Mouse (Mus musculus) forebrain, embryonic 10.5 days (tissue): ENCODE results near the gene Chil1. TPM values are rescaled to one million over a fixed set of nuclear protein-coding genes. Genes with fewer than 3 reads are reported as not detected.
A peak's percentile ranks its signal among the peaks of the same experiment; 100 is the strongest.

Experiments used
- DNase-seq: peaks from one replicate; pipeline ENCODE4 v3.0.0-alpha.2; 2017; ENCODE audit warnings: low spot score; ENCODE audit errors: extremely low spot score
- H3K27ac ChIP-seq: fragments of 300-500 bp; sonication (generic); 2 replicates; pipeline ENCODE4 v1.5.1; 2016; ENCODE audit warnings: mild to moderate bottlenecking
- H3K27me3 ChIP-seq: fragments of 300-500 bp; sonication (generic); 2 replicates; pipeline ENCODE4 v1.6.1; 2016; ENCODE audit warnings: mild to moderate bottlenecking; ENCODE audit not compliant: poor library complexity, severe bottlenecking
- H3K36me3 ChIP-seq: fragments of 300-500 bp; sonication (generic); replicated peaks from 2 replicates; pipeline ENCODE4 v1.6.1; 2016; ENCODE audit warnings: mild to moderate bottlenecking, moderate library complexity
- H3K4me1 ChIP-seq: fragments of 300-500 bp; sonication (generic); 2 replicates; pipeline ENCODE4 v1.6.1; 2016
- H3K4me3 ChIP-seq: fragments of 300-500 bp; sonication (generic); 2 replicates; pipeline ENCODE4 v1.5.1; 2016; ENCODE audit warnings: mild to moderate bottlenecking, moderate library complexity
- H3K9me3 ChIP-seq: fragments of 300-500 bp; sonication (generic); 2 replicates; pipeline ENCODE4 v1.6.1; 2016; ENCODE audit warnings: mild to moderate bottlenecking, moderate library complexity
- WGBS: fragments of 180-500 bp; shearing (Covaris S2); methylation state at CpG from one replicate; pipeline ENCODE4 v1.1.7; 2016; 5-methylcytosine and 5-hydroxymethylcytosine counted together
- polyA plus RNA-seq: library from polyadenylated mRNA; unstranded; fragments of >200 nt; fragmentation: Nextera tagmentation; extraction: Ambion mirVana; gene quantifications from 2 replicates; pipeline ENCODE4 v1.2.1, GENCODE M21; 2016

Gene Chil1
- polyA plus RNA-seq, 1 experiment from 2014 or later: not detected

DNA sequence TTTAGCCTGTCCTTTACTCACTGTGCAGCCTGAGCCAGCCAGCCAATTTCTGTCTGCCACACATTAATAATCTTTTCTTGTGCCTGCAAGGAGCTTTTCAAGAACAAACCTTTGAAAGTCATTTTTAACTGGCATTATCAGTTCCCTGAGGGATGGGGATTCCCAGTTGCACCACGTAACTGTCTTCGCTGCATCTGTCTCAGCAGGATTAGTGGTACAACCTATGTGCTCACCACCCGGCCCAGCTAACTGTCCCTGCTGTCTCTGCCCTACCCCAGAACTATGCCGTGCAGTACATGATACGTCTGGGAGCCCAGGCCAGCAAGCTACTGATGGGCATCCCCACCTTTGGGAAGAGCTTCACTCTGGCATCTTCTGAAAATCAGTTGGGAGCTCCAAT lies 6.2 kb downstream of the Chil1 start:
- Histone ChIP-seq H3K4me1 (peaks cover 16% of the 10 kb centered on the region), H3K9me3 (no peaks in the 10 kb centered on the region), H3K36me3 (no peaks in the 10 kb centered on the region), H3K4me3 (no peak overlapping the region), H3K27ac (no peak overlapping the region), H3K27me3 (peaks cover 24% of the 10 kb centered on the region)
- 85% methylated on average over 5 of the region's 5 CpGs for WGBS
- DNase-seq: no peak

DNA sequence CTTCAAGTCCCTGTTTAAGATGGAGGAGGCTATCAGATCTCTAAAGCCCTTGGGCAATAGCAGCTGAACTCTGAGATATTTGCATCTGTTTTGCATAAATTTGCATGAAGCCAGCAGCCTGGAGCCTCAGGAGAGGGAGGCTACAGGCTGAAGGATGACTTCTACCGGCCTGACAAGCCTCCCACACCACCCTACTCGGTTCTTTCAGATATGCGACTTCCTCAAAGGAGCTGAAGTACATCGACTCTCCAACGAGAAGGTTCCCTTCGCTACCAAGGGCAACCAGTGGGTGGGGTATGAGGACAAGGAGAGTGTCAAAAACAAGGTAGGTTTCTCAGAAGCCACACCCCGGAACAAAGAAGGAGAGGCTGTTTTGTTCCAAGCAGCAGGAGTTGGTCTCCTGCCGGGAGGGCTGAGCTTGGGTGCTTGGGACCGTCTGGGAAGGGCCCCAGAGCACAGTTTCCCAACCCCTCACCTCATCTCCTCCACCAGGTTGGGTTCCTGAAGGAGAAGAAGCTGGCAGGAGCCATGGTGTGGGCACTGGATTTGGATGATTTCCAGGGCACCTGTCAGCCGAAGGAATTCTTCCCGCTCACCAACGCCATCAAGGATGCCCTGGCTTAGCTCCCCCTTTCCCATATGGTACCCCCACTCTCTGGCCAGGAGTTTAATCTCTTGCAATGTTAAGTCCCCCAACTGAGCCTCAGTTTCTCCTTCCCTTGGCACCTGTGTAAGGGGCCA lies 7.2 kb downstream of the Chil1 start:
- no peaks in the 10 kb centered on the region for H3K36me3 ChIP-seq
- peaks cover 24% of the 10 kb centered on the region for H3K27me3 ChIP-seq
- H3K9me3 ChIP-seq: no peaks in the 10 kb centered on the region
- no peak overlapping the region for H3K4me3 ChIP-seq
- no peak for DNase-seq
- H3K27ac ChIP-seq: no peak overlapping the region
- WGBS: 27% methylated on average over 12 of the region's 12 CpGs
- peaks cover 25% of the 10 kb centered on the region for H3K4me1 ChIP-seq

DNA sequence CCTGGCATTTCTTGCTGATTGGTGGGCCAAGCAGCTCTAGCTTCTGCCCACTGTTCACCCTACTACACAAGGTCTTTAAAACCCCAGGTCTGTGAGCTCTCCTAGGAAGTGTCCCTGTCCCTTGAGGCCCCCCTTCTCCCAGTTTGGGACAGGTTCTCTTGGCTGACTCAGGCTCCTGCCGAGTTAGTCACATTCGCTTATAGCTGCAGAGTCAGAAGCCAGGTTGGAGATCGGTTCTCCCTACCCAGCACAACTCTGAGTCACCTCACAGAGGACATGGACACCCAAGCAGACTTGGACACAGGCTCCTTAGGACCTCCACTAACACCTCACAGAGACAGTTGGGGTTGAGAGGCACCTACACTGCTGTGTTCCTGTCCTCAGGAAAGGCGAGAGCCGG lies 9.2 kb downstream of the Chil1 start:
- WGBS: 83% methylated on average over 5 of the region's 5 CpGs
- no peaks in the 10 kb centered on the region for H3K9me3 ChIP-seq
- peaks cover 45% of the 10 kb centered on the region for H3K4me1 ChIP-seq
- no peak for DNase-seq
- H3K4me3 ChIP-seq: no peak overlapping the region
- H3K36me3 ChIP-seq: no peaks in the 10 kb centered on the region
- H3K27ac ChIP-seq: no peak overlapping the region
- peaks cover 24% of the 10 kb centered on the region for H3K27me3 ChIP-seq

DNA sequence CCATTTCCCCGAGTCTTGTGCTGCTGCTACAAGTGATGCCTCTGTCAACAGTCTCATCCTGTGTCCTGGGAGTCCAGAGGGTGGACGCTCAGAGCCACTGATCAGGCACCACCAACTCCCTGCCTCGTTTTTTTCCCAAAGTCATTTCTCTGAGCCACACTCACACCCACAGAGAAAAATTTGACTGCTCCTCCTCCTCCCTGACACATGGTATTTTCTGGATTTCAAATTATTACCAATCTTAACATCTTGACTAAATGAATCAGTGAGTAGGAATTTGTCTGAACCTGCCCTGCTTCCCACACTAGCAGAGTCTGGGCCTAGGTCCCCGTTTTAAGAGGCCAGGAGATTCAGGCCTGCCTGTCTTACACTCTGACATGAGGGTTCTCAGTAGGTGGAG lies 10.0 kb downstream of the Chil1 start:
- Histone ChIP-seq H3K9me3 (no peaks in the 10 kb centered on the region), H3K36me3 (no peaks in the 10 kb centered on the region), H3K27me3 (peaks cover 24% of the 10 kb centered on the region), H3K4me3 (no peak overlapping the region), H3K27ac (no peak overlapping the region), H3K4me1 (peaks cover 48% of the 10 kb centered on the region)
- no peak for DNase-seq
- WGBS: 63% methylated on average over 4 of the region's 4 CpGs

DNA sequence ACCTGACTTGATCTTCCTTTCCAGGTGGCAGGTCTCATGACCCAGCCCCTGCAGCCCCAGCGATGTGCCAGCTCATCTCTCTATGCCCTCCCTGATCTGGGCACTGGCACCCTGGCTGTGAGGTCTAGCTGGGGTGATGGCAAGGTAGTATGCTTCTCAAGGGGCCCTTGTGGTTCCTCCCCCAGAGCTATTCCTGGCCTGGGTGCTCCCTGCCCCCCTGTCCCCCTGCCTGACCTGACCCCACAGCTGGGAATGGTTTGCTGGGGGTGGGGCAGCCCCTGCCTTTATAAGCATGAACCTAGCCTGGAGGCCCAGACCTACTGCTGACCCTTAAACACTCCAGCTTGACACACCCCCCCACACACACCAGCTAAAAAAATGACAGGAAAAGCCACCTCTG lies 11.2 kb downstream of the Chil1 start, which contains the start of gene Mybph:
TSS of gene Mybph (plus strand) at position 323 of the 400 bp plus-strand sequence.
- no peaks in the 10 kb centered on the region for H3K9me3 ChIP-seq
- H3K4me3 ChIP-seq: no peak within 1 kb of the TSS
- no peaks in the 10 kb centered on the region for H3K36me3 ChIP-seq
- H3K4me1 ChIP-seq: peaks cover 55% of the 10 kb centered on the region
- WGBS: 64% methylated on average over 1 of the region's 1 CpGs
- no peak for DNase-seq
- peak within 1 kb of the TSS; percentile 53 for H3K27ac ChIP-seq
- peaks cover 20% of the 10 kb centered on the region for H3K27me3 ChIP-seq

DNA sequence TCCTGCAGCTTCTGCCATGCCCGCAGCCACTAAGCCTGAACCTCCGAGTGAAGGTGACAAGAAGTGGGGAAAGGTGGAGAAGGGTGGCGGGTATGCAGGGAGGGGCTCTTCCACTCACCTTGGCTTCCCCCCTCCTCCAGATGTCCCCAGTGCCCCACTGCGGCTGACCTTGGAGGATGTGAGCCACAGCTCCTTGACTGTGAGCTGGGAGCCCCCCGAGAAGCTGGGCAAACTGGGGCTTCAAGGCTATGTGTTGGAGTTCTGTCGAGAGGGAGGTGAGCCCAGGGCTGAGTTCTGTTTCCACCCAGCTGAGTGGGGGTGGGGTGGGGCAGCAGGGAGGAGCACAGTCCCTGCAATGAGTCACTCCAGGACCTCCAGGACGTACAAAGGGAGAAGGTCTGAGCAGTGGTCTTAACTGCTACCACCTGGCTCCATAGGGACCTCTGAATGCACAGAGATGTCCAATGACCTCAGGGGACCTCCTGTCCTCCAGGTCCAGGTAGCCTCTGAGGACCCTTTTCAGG lies 11.8 kb downstream of the Chil1 start:
- H3K27me3 ChIP-seq: peaks cover 14% of the 10 kb centered on the region
- H3K4me1 ChIP-seq: peaks cover 53% of the 10 kb centered on the region
- H3K27ac ChIP-seq: peak overlapping the region; percentile 48
- no peaks in the 10 kb centered on the region for H3K36me3 ChIP-seq
- H3K9me3 ChIP-seq: no peaks in the 10 kb centered on the region
- H3K4me3 ChIP-seq: no peak overlapping the region
- 59% methylated on average over 7 of the region's 7 CpGs for WGBS
- no peak for DNase-seq

DNA sequence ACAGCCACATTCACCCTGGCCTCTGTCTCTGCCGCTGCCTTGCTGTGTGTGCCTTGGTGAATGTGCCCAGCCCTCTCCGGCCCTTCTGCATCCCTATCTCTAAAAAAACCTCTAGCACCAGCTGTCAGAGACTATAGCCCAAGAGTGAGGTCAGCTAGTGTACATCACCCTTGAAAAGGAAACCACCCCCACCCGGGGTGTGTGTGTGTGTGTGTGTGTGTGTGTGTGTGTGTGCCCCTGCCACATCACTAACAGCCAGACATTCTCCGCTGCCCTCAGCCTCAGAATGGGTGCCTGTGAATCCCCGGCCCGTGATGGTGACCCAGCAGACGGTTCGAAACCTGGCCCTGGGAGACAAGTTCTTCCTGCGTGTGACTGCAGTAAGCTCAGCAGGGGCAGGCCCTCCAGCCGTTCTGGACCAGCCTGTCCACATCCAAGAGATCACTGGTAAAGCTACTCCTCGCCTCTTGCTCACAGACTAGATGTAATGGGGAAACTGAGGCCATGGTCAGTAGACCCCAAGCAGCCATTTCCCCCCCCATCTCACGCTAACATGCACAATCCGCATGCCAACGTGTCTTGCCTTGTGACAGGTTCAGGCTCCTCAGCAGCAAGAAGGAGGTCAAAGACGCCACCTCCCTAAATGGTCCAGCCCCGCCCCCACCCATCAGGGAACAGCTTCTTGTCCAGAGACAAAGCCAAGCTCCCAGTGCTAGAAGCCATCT lies 12.5 kb downstream of the Chil1 start:
- 72% methylated on average over 16 of the region's 16 CpGs for WGBS
- Histone ChIP-seq H3K27me3 (peaks cover 6% of the 10 kb centered on the region), H3K9me3 (no peaks in the 10 kb centered on the region), H3K4me3 (no peak overlapping the region), H3K4me1 (peaks cover 47% of the 10 kb centered on the region), H3K27ac (peak overlapping the region; percentile 53), H3K36me3 (no peaks in the 10 kb centered on the region)
- no peak for DNase-seq

DNA sequence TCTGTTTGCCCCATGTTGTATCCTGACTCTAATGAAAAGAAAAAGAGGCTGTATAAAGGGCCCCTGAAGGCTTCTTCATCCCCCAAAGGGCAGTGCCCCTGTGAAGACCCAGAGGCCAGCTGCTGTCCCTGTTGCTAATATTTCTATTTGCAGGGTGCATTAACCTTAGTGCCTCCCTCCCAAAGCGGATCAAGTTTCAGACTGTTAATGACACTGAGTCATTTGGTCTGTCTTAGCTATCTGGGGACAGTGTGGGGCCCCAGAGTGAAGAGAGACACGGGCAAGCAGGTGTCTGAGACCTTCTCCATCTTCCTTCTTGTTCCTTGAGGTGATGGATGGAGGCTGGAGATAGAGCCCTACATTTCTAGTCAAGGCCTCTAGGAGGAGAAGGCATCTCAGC lies 13.1 kb downstream of the Chil1 start:
- no peak overlapping the region for H3K4me3 ChIP-seq
- H3K36me3 ChIP-seq: no peaks in the 10 kb centered on the region
- no peak for DNase-seq
- 0 out of 2 replicates have a peak overlapping the region, but pooled peaks have one; percentile 53 for H3K27ac ChIP-seq
- no peaks in the 10 kb centered on the region; the same call in 1 of the 2 replicates for H3K27me3 ChIP-seq
- no peaks in the 10 kb centered on the region for H3K9me3 ChIP-seq
- WGBS: 65% methylated on average over 2 of the region's 2 CpGs
- peaks cover 47% of the 10 kb centered on the region for H3K4me1 ChIP-seq

DNA sequence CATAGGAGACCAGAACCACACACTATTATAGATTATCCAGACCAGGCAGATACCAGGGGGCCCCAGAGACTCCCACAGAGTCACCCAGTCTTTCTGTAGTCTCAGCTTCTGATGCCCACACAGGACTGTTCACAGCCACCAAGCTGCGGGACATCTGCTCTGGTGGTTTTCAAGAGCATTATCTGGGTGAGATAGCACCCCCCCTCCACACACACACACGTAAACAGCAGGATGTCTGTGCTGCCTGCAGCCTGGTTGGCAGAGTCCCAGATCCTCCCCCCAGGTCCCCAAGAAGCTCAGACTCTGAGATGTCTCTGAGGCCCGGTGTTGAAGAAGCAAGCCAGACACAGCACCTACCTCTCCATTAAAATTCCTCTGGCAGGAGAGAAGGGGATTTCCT lies 13.6 kb downstream of the Chil1 start:
- H3K9me3 ChIP-seq: no peaks in the 10 kb centered on the region
- no peaks in the 10 kb centered on the region for H3K36me3 ChIP-seq
- no peak overlapping the region for H3K4me3 ChIP-seq
- H3K27ac ChIP-seq: peak overlapping the region; percentile 42; the same call in 1 of the 2 replicates
- H3K4me1 ChIP-seq: peaks cover 47% of the 10 kb centered on the region
- H3K27me3 ChIP-seq: no peaks in the 10 kb centered on the region; the same call in 1 of the 2 replicates
- 81% methylated on average over 3 of the region's 3 CpGs for WGBS
- DNase-seq: no peak

DNA sequence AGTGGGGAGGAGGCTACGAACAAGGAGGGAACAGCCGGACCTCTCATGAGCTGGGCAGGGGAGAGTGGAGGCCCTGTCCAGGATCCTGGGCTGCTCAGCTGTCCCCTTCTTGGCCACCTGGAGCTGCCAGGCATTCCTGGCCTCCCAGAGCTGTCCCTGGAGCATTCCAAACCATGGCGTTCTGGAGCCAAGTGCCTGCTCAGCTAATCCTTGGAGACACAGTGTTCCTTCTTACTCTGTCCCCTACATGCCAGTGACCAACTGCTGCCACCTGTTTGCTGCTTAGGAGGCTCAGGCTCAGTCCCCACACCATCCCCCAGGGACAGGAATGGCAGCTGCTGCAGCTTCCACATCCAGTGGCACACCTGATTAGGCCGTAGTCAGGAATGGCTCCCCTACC lies 14.0 kb downstream of the Chil1 start:
- Histone ChIP-seq H3K27ac (peak overlapping the region; percentile 42; the same call in 1 of the 2 replicates), H3K27me3 (no peaks in the 10 kb centered on the region; the same call in 1 of the 2 replicates), H3K9me3 (no peaks in the 10 kb centered on the region), H3K4me3 (no peak overlapping the region), H3K4me1 (peaks cover 47% of the 10 kb centered on the region), H3K36me3 (no peaks in the 10 kb centered on the region)
- DNase-seq: no peak
- 65% methylated on average over 4 of the region's 4 CpGs for WGBS

DNA sequence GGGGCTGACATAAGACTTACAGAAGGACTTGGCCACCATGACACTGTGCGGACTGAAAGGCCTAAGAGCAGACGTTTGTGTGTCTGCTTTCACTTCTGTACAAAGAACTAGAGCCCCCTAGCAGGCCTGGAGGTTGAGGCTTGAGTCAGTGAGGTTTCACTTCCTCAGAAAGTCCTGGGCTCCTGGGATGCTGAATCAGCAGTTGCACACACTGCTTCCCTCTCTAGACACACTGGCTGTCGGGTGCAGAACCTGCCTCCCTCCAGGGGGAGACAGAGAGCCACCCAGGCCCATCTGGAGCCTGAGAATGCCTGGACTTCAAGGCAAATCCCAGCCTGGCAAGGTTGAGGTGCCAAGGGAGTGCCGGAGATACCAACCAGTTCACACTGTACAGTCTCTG lies 14.4 kb downstream of the Chil1 start:
- peaks cover 47% of the 10 kb centered on the region for H3K4me1 ChIP-seq
- H3K9me3 ChIP-seq: no peaks in the 10 kb centered on the region
- no peaks in the 10 kb centered on the region; the same call in 1 of the 2 replicates for H3K27me3 ChIP-seq
- DNase-seq: no peak
- peak overlapping the region; percentile 42; the same call in 1 of the 2 replicates for H3K27ac ChIP-seq
- WGBS: 67% methylated on average over 4 of the region's 4 CpGs
- H3K36me3 ChIP-seq: no peaks in the 10 kb centered on the region
- H3K4me3 ChIP-seq: no peak overlapping the region

DNA sequence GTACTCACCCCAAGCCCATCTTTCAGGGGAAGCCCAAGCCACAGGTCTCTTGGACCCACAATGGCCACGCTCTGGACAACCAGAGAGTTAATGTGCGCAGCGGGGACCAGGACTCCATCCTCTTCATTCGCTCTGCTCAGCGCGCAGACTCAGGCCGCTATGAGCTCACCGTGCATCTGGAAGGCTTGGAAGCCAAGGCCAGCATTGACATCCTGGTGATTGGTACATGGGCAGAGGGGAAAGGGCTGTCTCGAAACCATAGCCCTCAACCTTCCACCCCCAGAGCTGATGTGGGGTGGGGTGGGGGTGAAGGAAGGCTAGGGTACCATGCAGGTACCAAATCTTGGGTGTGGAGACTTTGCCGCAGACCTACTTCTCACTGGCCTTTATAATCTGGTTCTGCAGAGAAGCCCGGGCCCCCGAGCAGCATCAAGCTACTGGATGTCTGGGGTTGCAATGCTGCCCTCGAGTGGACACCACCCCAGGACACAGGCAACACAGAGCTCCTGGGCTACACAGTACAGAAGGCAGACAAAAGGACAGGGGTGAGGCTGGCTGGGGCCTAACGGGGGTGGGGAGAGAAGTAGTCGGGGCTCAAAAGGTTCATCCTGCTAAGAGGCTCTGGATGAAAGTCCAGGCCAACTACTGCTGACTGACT lies 15.5 kb downstream of the Chil1 start:
- DNase-seq: no peak
- 79% methylated on average over 15 of the region's 15 CpGs for WGBS
- Histone ChIP-seq H3K36me3 (no peaks in the 10 kb centered on the region), H3K27ac (no peak overlapping the region), H3K4me1 (peaks cover 47% of the 10 kb centered on the region), H3K27me3 (no peaks in the 10 kb centered on the region; the same call in 1 of the 2 replicates), H3K4me3 (no peak overlapping the region), H3K9me3 (no peaks in the 10 kb centered on the region)
